Mouse (Mus musculus) lung, embryonic 16.5 days (tissue): ENCODE results near the gene Cox19. TPM values are rescaled to one million over a fixed set of nuclear protein-coding genes. Genes with fewer than 3 reads are reported as not detected.
A peak's percentile ranks its signal among the peaks of the same experiment; 100 is the strongest.
"Not testable (repeated sequence)": the region's sequence is repeated elsewhere in the genome, so short reads cannot be mapped to it uniquely, and the experiment has no call there.

Experiments used
- ATAC-seq: fragments of 200-750 bp; cut with Nextera tagmentation; 2 replicates; pipeline ENCODE4 v1.8.0; 2017; ENCODE audit warnings: low read depth, mild to moderate bottlenecking, moderate library complexity
- H3K27ac ChIP-seq: fragments of 300-500 bp; sonication (generic); 2 replicates; pipeline ENCODE4 v1.5.1; 2014; ENCODE audit warnings: mild to moderate bottlenecking, control low read depth, low read length
- H3K27me3 ChIP-seq: fragments of 300-500 bp; sonication (generic); 2 replicates; pipeline ENCODE4 v1.6.1; 2014; ENCODE audit warnings: low read depth, low read length, mixed read lengths; ENCODE audit not compliant: control insufficient read depth, insufficient read depth
- H3K36me3 ChIP-seq: fragments of 300-500 bp; sonication (generic); 2 replicates; pipeline ENCODE4 v1.6.1; 2014; ENCODE audit warnings: low read length; ENCODE audit not compliant: control insufficient read depth, insufficient read depth
- H3K4me1 ChIP-seq: fragments of 300-500 bp; sonication (generic); replicated peaks from 2 replicates; pipeline ENCODE4 v1.6.1; 2014; ENCODE audit warnings: low read length, mixed read lengths; ENCODE audit not compliant: control insufficient read depth, insufficient read depth
- H3K4me2 ChIP-seq: fragments of 300-500 bp; sonication (generic); 2 replicates; pipeline ENCODE4 v1.6.1; 2014; ENCODE audit warnings: low read depth, low read length, control low read depth
- H3K4me3 ChIP-seq: fragments of 300-500 bp; sonication (generic); 2 replicates; pipeline ENCODE4 v1.5.1; 2014; ENCODE audit warnings: mild to moderate bottlenecking, low read length, control low read depth
- H3K9ac ChIP-seq: fragments of 300-500 bp; sonication (generic); 2 replicates; pipeline ENCODE4 v1.6.1; 2014; ENCODE audit warnings: low read length, control low read depth
- H3K9me3 ChIP-seq: fragments of 300-500 bp; sonication (generic); 2 replicates; pipeline ENCODE4 v1.6.1; 2016; ENCODE audit warnings: low read length; ENCODE audit not compliant: control insufficient read depth
- WGBS: fragments of 180-500 bp; shearing (Covaris S2); extraction: QIAGEN DNeasy Blood & Tissue Kit; methylation state at CpG from one replicate; pipeline ENCODE4 v1.1.7; 2014; 5-methylcytosine and 5-hydroxymethylcytosine counted together
- polyA plus RNA-seq: library from polyadenylated mRNA; unstranded; fragments of >200 nt; fragmentation: Nextera tagmentation; extraction: Ambion mirVana; gene quantifications from 2 replicates; pipeline ENCODE4 v1.2.1, GENCODE M21; 2015

Cox19 gene
- polyA plus RNA-seq, 1 experiment from 2014 or later: 79.8 TPM

GRCm38 (mm10) chr5:139392219-139393196 lies 41.3 kb upstream of the Cox19 start:
- no peak for ATAC-seq
- Histone ChIP-seq H3K27ac (no peak overlapping the region), H3K9me3 (no peaks in the 10 kb centered on the region), H3K27me3 (no peaks in the 10 kb centered on the region), H3K4me1 (peaks cover 26% of the 10 kb centered on the region), H3K4me2 (no peak overlapping the region), H3K36me3 (no peaks in the 10 kb centered on the region), H3K4me3 (no peak overlapping the region), H3K9ac (no peak overlapping the region)
- 91% methylated on average over 37 of the region's 37 CpGs for WGBS

GRCm38 (mm10) chr5:139391309-139391990 lies 40.2 kb upstream of the Cox19 start:
- Histone ChIP-seq H3K4me1 (peaks cover 27% of the 10 kb centered on the region), H3K27ac (no peak overlapping the region), H3K4me3 (no peak overlapping the region), H3K9ac (no peak overlapping the region), H3K9me3 (no peaks in the 10 kb centered on the region), H3K4me2 (no peak overlapping the region), H3K36me3 (no peaks in the 10 kb centered on the region), H3K27me3 (no peaks in the 10 kb centered on the region)
- ATAC-seq: no peak
- WGBS: 76% methylated on average over 11 of the region's 11 CpGs

GRCm38 (mm10) chr5:139390324-139391119 lies 39.3 kb upstream of the Cox19 start:
- 65% methylated on average over 5 of the region's 5 CpGs for whole genome bisulfite sequencing
- not testable (repeated sequence) for H3K9ac ChIP-seq, H3K4me2 ChIP-seq, H3K4me3 ChIP-seq, H3K9me3 ChIP-seq, H3K27me3 ChIP-seq, ATAC-seq, H3K36me3 ChIP-seq
- Histone ChIP-seq H3K27ac (peak overlapping the region; percentile 79), H3K4me1 (peaks cover 27% of the 10 kb centered on the region)

GRCm38 (mm10) chr5:139389676-139390061 lies 38.5 kb upstream of the Cox19 start:
- H3K4me3 ChIP-seq: no peak overlapping the region
- WGBS: 3% methylated on average over 6 of the region's 6 CpGs
- peaks cover 29% of the 10 kb centered on the region for H3K4me1 ChIP-seq
- ATAC-seq: peak; percentile 86
- peak overlapping the region; percentile 79 for H3K27ac ChIP-seq
- no peak overlapping the region for H3K4me2 ChIP-seq
- peak overlapping the region; percentile 22; the same call in 1 of the 2 replicates for H3K9ac ChIP-seq
- H3K27me3 ChIP-seq: no peaks in the 10 kb centered on the region
- no peaks in the 10 kb centered on the region for H3K36me3 ChIP-seq
- no peaks in the 10 kb centered on the region for H3K9me3 ChIP-seq

- Histone ChIP-seq H3K9me3 (no peaks in the 10 kb centered on the region), H3K27me3 (no peaks in the 10 kb centered on the region), H3K9ac (0 out of 2 replicates have a peak overlapping the region, but pooled peaks have one; percentile 10), H3K4me2 (no peak overlapping the region), H3K27ac (peak overlapping the region; percentile 79), H3K4me1 (peaks cover 36% of the 10 kb centered on the region), H3K4me3 (no peak overlapping the region), H3K36me3 (no peaks in the 10 kb centered on the region)
- ATAC-seq: no peak
- 60% methylated on average over 17 of the region's 17 CpGs for WGBS
These were observed 37.8 kb upstream of the Cox19 start for GRCm38 (mm10) chr5:139388694-139389675.

GRCm38 (mm10) chr5:139388195-139388570 lies 37.0 kb upstream of the Cox19 start:
- no peaks in the 10 kb centered on the region for H3K27me3 ChIP-seq
- no peak overlapping the region for H3K4me3 ChIP-seq
- WGBS: 57% methylated on average over 4 of the region's 4 CpGs
- peaks cover 37% of the 10 kb centered on the region for H3K4me1 ChIP-seq
- no peaks in the 10 kb centered on the region for H3K9me3 ChIP-seq
- ATAC-seq: 0 out of 2 replicates have a peak, but pooled peaks have one; percentile 11
- H3K36me3 ChIP-seq: no peaks in the 10 kb centered on the region
- peak overlapping the region; percentile 79 for H3K27ac ChIP-seq
- H3K4me2 ChIP-seq: no peak overlapping the region
- H3K9ac ChIP-seq: no peak overlapping the region

- Histone ChIP-seq H3K9ac (no peak overlapping the region), H3K9me3 (no peaks in the 10 kb centered on the region), H3K27me3 (no peaks in the 10 kb centered on the region), H3K4me3 (no peak overlapping the region), H3K27ac (peak overlapping the region; percentile 79), H3K4me1 (peaks cover 40% of the 10 kb centered on the region), H3K4me2 (no peak overlapping the region), H3K36me3 (no peaks in the 10 kb centered on the region)
- peak; percentile 13; the same call in 1 of the 2 replicates for ATAC-seq
- WGBS: 76% methylated on average over 10 of the region's 10 CpGs
These were observed 36.3 kb upstream of the Cox19 start for GRCm38 (mm10) chr5:139387329-139388194.
